Mouse (Mus musculus) limb, embryonic 15.5 days (tissue): ENCODE data around the gene Cdadc1. TPM values are rescaled to one million over a fixed set of nuclear protein-coding genes. Genes with fewer than 3 reads are reported as not detected.

Experiments used
- ATAC-seq: fragments of 200-750 bp; cut with Nextera tagmentation; 2 replicates; pipeline ENCODE4 v1.8.0; 2017; ENCODE audit warnings: low read depth, moderate TSS enrichment; ENCODE audit not compliant: insufficient number of reproducible peaks, low FRiP score, low TSS enrichment
- H3K27ac ChIP-seq: fragments of 300-500 bp; sonication (generic); 2 replicates; pipeline ENCODE4 v1.5.1; 2015; ENCODE audit warnings: moderate library complexity, mild to moderate bottlenecking, inconsistent platforms
- H3K27me3 ChIP-seq: fragments of 300-500 bp; sonication (generic); 2 replicates; pipeline ENCODE4 v1.6.1; 2015; ENCODE audit warnings: inconsistent platforms
- H3K36me3 ChIP-seq: fragments of 300-500 bp; sonication (generic); 2 replicates; pipeline ENCODE4 v1.6.1; 2015; ENCODE audit warnings: inconsistent platforms
- H3K4me1 ChIP-seq: fragments of 300-500 bp; sonication (generic); 2 replicates; pipeline ENCODE4 v1.6.1; 2015; ENCODE audit warnings: inconsistent platforms
- H3K4me2 ChIP-seq: fragments of 300-500 bp; sonication (generic); 2 replicates; pipeline ENCODE4 v1.6.1; 2015; ENCODE audit warnings: mild to moderate bottlenecking, inconsistent platforms
- H3K4me3 ChIP-seq: fragments of 300-500 bp; sonication (generic); 2 replicates; pipeline ENCODE4 v1.5.1; 2015; ENCODE audit warnings: mild to moderate bottlenecking, inconsistent platforms
- H3K9ac ChIP-seq: fragments of 300-500 bp; sonication (generic); 2 replicates; pipeline ENCODE4 v1.6.1; 2015; ENCODE audit warnings: inconsistent platforms
- H3K9me3 ChIP-seq: fragments of 300-500 bp; sonication (generic); 2 replicates; pipeline ENCODE4 v1.6.1; 2016; ENCODE audit warnings: inconsistent platforms
- WGBS: fragments of 180-500 bp; shearing (Covaris S2); methylation state at CpG from one replicate; pipeline ENCODE4 v1.1.7; 2015; 5-methylcytosine and 5-hydroxymethylcytosine counted together
- polyA plus RNA-seq: library from polyadenylated mRNA; unstranded; fragments of >200 nt; fragmentation: Nextera tagmentation; extraction: Ambion mirVana; gene quantifications from 2 replicates; pipeline ENCODE4 v1.2.1, GENCODE M21; 2015

Cdadc1 gene
- polyA plus RNA-seq, 1 experiment from 2014 or later = 33.6 TPM

DNA sequence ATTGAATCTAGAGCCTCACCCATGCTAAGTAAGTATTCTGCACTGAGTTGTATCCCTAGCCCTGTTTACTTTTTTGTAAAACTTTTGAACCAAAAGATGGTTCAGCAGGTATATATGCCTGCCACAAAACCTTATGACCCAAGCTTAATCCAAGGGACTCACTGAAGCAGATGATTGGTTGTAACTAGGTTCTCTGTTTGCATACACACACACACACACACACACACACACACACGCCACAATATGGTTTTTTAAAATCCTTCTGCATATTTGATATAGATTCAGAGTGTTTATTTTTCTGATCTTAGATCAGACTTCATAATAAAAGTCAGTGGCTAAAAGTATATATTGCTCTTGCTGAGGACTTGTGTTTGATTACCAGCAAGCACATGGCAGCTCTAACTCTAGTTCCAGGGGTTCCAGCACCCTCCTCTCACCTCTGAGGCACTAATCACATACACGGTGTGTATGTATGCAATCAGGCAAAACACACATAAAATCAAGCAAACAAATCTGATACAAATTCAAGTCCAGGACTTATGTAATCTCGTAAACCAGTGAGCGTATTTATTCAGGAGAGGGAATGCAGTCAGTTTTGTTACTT is 59.8 kb downstream of the Cdadc1 start:
- H3K27me3 ChIP-seq = no peaks in the 10 kb centered on the region
- no peak overlapping the region for H3K9ac ChIP-seq
- no peaks in the 10 kb centered on the region for H3K9me3 ChIP-seq
- H3K4me3 ChIP-seq = no peak overlapping the region
- WGBS = 86% methylated on average over 4 of the region's 4 CpGs
- H3K4me2 ChIP-seq = no peak overlapping the region
- no peaks in the 10 kb centered on the region for H3K36me3 ChIP-seq
- H3K4me1 ChIP-seq = no peaks in the 10 kb centered on the region
- H3K27ac ChIP-seq = no peak overlapping the region
- ATAC-seq = no peak

DNA sequence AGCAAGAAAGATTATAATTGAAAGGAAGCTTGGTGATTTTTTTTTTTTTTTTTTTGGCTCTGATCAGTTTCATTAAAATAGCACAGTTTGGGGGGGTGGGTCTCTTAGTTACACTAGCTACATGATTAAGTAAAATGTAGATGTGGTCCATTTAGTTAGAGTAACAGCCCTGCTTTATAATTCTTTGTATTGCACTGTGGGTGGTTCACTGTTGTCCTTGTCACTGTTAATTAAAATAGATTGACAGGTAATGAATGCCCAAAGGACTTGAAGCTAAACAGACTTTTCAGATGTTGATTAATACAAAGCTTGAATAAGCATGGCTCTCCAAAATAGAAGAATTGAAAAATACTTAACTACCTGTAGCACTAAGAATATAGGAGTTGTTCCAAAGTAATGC is 63.9 kb downstream of the Cdadc1 start:
- Histone ChIP-seq H3K4me1 (no peaks in the 10 kb centered on the region), H3K4me3 (no peak overlapping the region), H3K27ac (no peak overlapping the region), H3K9ac (no peak overlapping the region), H3K27me3 (no peaks in the 10 kb centered on the region), H3K9me3 (no peaks in the 10 kb centered on the region), H3K4me2 (no peak overlapping the region), H3K36me3 (0 out of 2 replicates have a peak, but pooled peaks cover 4% of the 10 kb centered on the region)
- ATAC-seq = no peak

DNA sequence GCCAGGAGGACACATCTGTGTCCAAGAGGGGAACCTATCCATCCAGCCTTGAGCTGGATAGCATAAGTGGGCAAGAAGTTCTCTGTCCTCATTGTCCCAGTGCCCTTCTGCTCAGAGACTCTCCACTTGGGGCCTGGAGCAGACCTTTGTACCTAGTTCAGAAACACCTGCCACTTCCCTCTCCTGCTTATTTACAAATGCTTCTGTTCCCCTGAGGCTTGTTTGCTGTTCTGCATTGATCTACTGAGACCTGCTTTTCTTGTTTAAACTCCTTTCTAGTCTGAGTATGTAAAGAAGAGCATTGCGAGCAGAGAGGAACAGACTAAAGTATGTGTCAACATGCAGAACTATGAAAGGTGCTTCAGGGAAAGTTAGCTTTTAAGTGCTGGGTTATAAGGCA is 64.8 kb downstream of the Cdadc1 start:
- Histone ChIP-seq H3K9ac (no peak overlapping the region), H3K4me3 (no peak overlapping the region), H3K4me2 (no peak overlapping the region), H3K27ac (no peak overlapping the region), H3K27me3 (no peaks in the 10 kb centered on the region), H3K4me1 (no peaks in the 10 kb centered on the region), H3K9me3 (no peaks in the 10 kb centered on the region), H3K36me3 (0 out of 2 replicates have a peak, but pooled peaks cover 4% of the 10 kb centered on the region)
- WGBS = 55% methylated on average over 1 of the region's 1 CpGs
- ATAC-seq = no peak

DNA sequence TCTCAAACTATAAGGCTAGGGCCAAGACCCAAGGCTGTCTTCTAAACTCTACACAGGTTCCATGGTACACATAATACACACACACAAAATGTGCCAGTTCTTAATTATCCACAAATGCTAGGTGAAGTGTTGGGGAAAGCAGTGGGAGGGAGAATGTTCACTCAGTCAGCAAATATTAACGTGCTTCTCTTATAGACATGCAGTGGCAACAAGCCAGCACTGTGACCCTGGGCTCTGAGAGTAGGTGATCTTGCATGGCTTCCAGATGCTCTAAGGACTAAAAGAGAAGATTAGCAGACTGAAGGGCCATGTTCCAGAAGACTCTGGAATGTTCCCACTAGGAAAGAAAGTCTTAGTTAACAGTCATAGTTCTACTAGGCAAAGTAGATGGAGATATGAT is 67.0 kb downstream of the Cdadc1 start:
- ATAC-seq = no peak
- H3K27ac ChIP-seq = no peak overlapping the region

DNA sequence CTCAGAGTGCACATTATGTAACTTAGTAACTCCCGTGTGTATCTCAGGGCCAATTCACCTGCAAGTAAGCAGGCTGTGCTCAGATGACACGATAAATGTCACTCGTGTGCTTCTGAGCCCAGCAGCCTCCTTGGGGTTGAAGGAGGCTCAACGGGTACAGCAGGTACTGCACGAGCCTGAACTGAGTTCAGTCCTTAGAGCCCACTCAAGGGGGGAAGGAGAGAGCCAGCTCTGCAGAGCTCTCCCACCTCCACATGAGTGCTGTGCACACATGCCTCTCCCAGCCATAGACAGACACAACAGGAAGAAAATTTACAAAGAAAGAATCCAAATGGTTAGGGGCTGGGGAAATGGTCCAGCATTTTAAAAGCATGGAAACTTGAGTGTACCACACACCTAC is 71.9 kb downstream of the Cdadc1 start:
- Histone ChIP-seq H3K9ac (no peak overlapping the region), H3K27ac (no peak overlapping the region), H3K4me2 (no peak overlapping the region), H3K4me1 (no peaks in the 10 kb centered on the region), H3K36me3 (0 out of 2 replicates have a peak, but pooled peaks cover 3% of the 10 kb centered on the region), H3K4me3 (no peak overlapping the region), H3K27me3 (no peaks in the 10 kb centered on the region), H3K9me3 (no peaks in the 10 kb centered on the region)
- WGBS = 77% methylated on average over 5 of the region's 5 CpGs
- ATAC-seq = no peak

More for the DNA sequence above, 67.0 kb downstream of the Cdadc1 start:
- H3K9me3 ChIP-seq = no peaks in the 10 kb centered on the region
- 0 out of 2 replicates have a peak, but pooled peaks cover 6% of the 10 kb centered on the region for H3K36me3 ChIP-seq
- H3K4me2 ChIP-seq = no peak overlapping the region
- 55% methylated on average over 1 of the region's 1 CpGs for WGBS
- no peak overlapping the region for H3K9ac ChIP-seq
- no peaks in the 10 kb centered on the region for H3K27me3 ChIP-seq
- no peak overlapping the region for H3K4me3 ChIP-seq
- no peaks in the 10 kb centered on the region for H3K4me1 ChIP-seq

DNA sequence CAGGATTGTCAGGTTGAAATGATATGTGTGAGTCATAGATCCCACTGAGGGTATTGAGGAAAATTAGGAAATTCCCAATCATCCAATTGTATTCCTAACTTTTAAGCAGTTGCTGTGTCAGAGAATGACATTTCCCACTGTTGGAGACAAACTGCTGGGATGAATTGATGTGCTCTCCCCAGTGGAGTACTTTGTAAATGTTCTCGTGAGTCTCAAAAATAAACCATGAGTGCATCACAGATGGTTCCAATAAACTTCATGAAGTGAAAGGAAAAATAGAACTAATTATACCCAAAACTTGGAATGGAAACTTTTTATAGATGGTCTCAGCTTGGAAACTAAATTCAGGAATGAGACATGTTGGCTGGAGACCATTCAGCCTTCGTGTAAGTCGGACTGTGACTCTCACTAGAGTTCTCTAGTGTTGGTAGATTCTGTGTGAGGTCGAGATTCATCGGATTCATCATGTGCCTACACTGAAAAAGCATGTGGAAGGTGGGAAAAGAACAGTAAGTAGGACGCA is 83.8 kb downstream of the Cdadc1 start:
- H3K27ac ChIP-seq = peak overlapping the region; percentile 59; the same call in 1 of the 2 replicates
- H3K4me1 ChIP-seq = 0 out of 2 replicates have a peak, but pooled peaks cover 2% of the 10 kb centered on the region
- no peak overlapping the region for H3K4me3 ChIP-seq
- no peaks in the 10 kb centered on the region for H3K9me3 ChIP-seq
- ATAC-seq = no peak
- 52% methylated on average over 6 of the region's 6 CpGs for WGBS
- no peak overlapping the region for H3K9ac ChIP-seq
- H3K27me3 ChIP-seq = no peaks in the 10 kb centered on the region
- no peak overlapping the region for H3K4me2 ChIP-seq
- H3K36me3 ChIP-seq = no peaks in the 10 kb centered on the region

Other genes starting within 250 kb of the Cdadc1 start
- gene Phf11d, start 232.5 kb downstream of the Cdadc1 start, polyA plus RNA-seq = 1.5 and 2.4 TPM in 2 replicates
- 0.47 and 0.54 TPM in 2 replicates for gene Phf11c, start 202.6 kb downstream of the Cdadc1 start, polyA plus RNA-seq
- gene Setdb2, start 157.1 kb downstream of the Cdadc1 start, polyA plus RNA-seq = 8.5 and 8.9 TPM in 2 replicates
- 41.0 and 44.5 TPM in 2 replicates for gene Cab39l, start 157.0 kb downstream of the Cdadc1 start, polyA plus RNA-seq
- gene Shisa2, start 27.3 kb upstream of the Cdadc1 start, polyA plus RNA-seq = 24.1 and 27.6 TPM in 2 replicates